14 mouse cellular contexts compared by ENCODE assay signal in genomic region chr1:66221497-66221896, GRCm38 (mm10). TPM values are rescaled to one million over a fixed set of nuclear protein-coding genes. Genes with fewer than 3 reads are reported as not detected.
DNase-seq lines count a peak whose midpoint lies in the region; ATAC-seq and TF ChIP-seq lines count a peak whose summit lies in the region.
"Had no signal": no experiment of that assay in that cellular context is flagged by ENCODE, and none has a peak within 500 bp of the region (broad histone marks: within the 10 kb centered on the region; RNA-seq: fewer than 3 reads in every experiment).

No protein-coding gene starts in this region.

- no peak overlapping the region for H3K9ac ChIP-seq in forebrain, embryonic 15.5 days (replicated peaks)
- no peak overlapping the region for H3K9ac ChIP-seq in forebrain, postnatal 0 days
- H3K9ac ChIP-seq in midbrain, embryonic 13.5 days (replicated peaks) = no peak overlapping the region
- no peak overlapping the region for H3K9ac ChIP-seq in midbrain, embryonic 15.5 days
- H3K9ac ChIP-seq in neural tube, embryonic 14.5 days (replicated peaks; ENCODE audit: low read depth, low read length) = no peak overlapping the region
- H3K9ac ChIP-seq: lung, embryonic 15.5 days had no signal

- no peak overlapping the region for H3K4me3 ChIP-seq in forebrain, embryonic 15.5 days
- no peak overlapping the region for H3K4me3 ChIP-seq in forebrain, postnatal 0 days (ENCODE audit: low read depth, low read length)
- H3K4me3 ChIP-seq in midbrain, embryonic 13.5 days (replicated peaks) = no peak overlapping the region
- no peak overlapping the region for H3K4me3 ChIP-seq in midbrain, embryonic 15.5 days
- H3K4me3 ChIP-seq in neural tube, embryonic 14.5 days (ENCODE audit: low read depth, low read length) = no peak overlapping the region
- H3K4me3 ChIP-seq: lung, embryonic 15.5 days had no signal

- TF ChIP-seq CTCF in forebrain, postnatal 0 days (IDR thresholded peaks at IDR 0.05; ENCODE audit: low read depth) = no peak

- no peaks in the 10 kb centered on the region for H3K27me3 ChIP-seq in forebrain, embryonic 15.5 days
- H3K27me3 ChIP-seq in forebrain, postnatal 0 days (ENCODE audit: insufficient read depth, low read length) = no peaks in the 10 kb centered on the region
- no peaks in the 10 kb centered on the region for H3K27me3 ChIP-seq in midbrain, embryonic 13.5 days
- no peaks in the 10 kb centered on the region for H3K27me3 ChIP-seq in midbrain, embryonic 15.5 days (replicated peaks)
- no peaks in the 10 kb centered on the region for H3K27me3 ChIP-seq in neural tube, embryonic 14.5 days (ENCODE audit: control insufficient read depth, insufficient read depth, low read length)
- H3K27me3 ChIP-seq: lung, embryonic 15.5 days had no signal

- H3K36me3 ChIP-seq in forebrain, embryonic 15.5 days = no peaks in the 10 kb centered on the region
- no peaks in the 10 kb centered on the region for H3K36me3 ChIP-seq in forebrain, postnatal 0 days (ENCODE audit: insufficient read depth)
- no peaks in the 10 kb centered on the region for H3K36me3 ChIP-seq in midbrain, embryonic 13.5 days
- H3K36me3 ChIP-seq in midbrain, embryonic 15.5 days (replicated peaks) = no peaks in the 10 kb centered on the region
- no peaks in the 10 kb centered on the region for H3K36me3 ChIP-seq in neural tube, embryonic 14.5 days (ENCODE audit: control insufficient read depth, insufficient read depth, low read length)
- H3K36me3 ChIP-seq: G1E; lung, embryonic 15.5 days had no signal

- peak overlapping the region; percentile 14; the same call in 1 of the 2 replicates for H3K27ac ChIP-seq in forebrain, embryonic 15.5 days (replicated peaks)
- H3K27ac ChIP-seq in forebrain, postnatal 0 days (ENCODE audit: low read depth, low read length) = no peak overlapping the region
- 0 out of 2 replicates have a peak overlapping the region, but pooled peaks have one; percentile 19 for H3K27ac ChIP-seq in midbrain, embryonic 13.5 days
- no peak overlapping the region for H3K27ac ChIP-seq in midbrain, embryonic 15.5 days
- H3K27ac ChIP-seq in neural tube, embryonic 14.5 days (ENCODE audit: low read depth, low read length) = no peak overlapping the region
- H3K27ac ChIP-seq: lung, embryonic 15.5 days had no signal

- 37% methylated on average over 4 of the region's 4 CpGs for WGBS in forebrain, embryonic 15.5 days
- WGBS in forebrain, postnatal 0 days = 32% methylated on average over 4 of the region's 4 CpGs
- WGBS in midbrain, embryonic 13.5 days = 51% methylated on average over 4 of the region's 4 CpGs
- WGBS in midbrain, embryonic 15.5 days = 46% methylated on average over 4 of the region's 4 CpGs
- 24% methylated on average over 4 of the region's 4 CpGs for WGBS in neural tube, embryonic 14.5 days

- H3K9me3 ChIP-seq in forebrain, embryonic 15.5 days = no peaks in the 10 kb centered on the region
- H3K9me3 ChIP-seq in forebrain, postnatal 0 days (ENCODE audit: low read length) = no peaks in the 10 kb centered on the region
- no peaks in the 10 kb centered on the region for H3K9me3 ChIP-seq in midbrain, embryonic 13.5 days
- H3K9me3 ChIP-seq in midbrain, embryonic 15.5 days = no peaks in the 10 kb centered on the region
- H3K9me3 ChIP-seq in neural tube, embryonic 14.5 days (ENCODE audit: control insufficient read depth, low read length) = no peaks in the 10 kb centered on the region
- H3K9me3 ChIP-seq: G1E; lung, embryonic 15.5 days had no signal

- H3K4me1 ChIP-seq in forebrain, embryonic 15.5 days = peaks cover 41% of the 10 kb centered on the region
- H3K4me1 ChIP-seq in forebrain, postnatal 0 days (ENCODE audit: insufficient read depth) = peaks cover 10% of the 10 kb centered on the region
- peaks cover 35% of the 10 kb centered on the region for H3K4me1 ChIP-seq in midbrain, embryonic 13.5 days (replicated peaks)
- peaks cover 22% of the 10 kb centered on the region for H3K4me1 ChIP-seq in midbrain, embryonic 15.5 days
- peaks cover 15% of the 10 kb centered on the region for H3K4me1 ChIP-seq in neural tube, embryonic 14.5 days (ENCODE audit: control insufficient read depth, insufficient read depth, low read length)

- no peak for ATAC-seq in forebrain, embryonic 15.5 days (replicated peaks)
- ATAC-seq in forebrain, postnatal 0 days = no peak
- 0 out of 2 replicates have a peak, but pooled peaks have one; percentile 63 for ATAC-seq in midbrain, embryonic 13.5 days
- ATAC-seq in midbrain, embryonic 15.5 days (replicated peaks) = no peak; the same call in 1 of the 2 replicates
- ATAC-seq in neural tube, embryonic 14.5 days (ENCODE audit: low read depth) = peak; percentile 83
- no peak for ATAC-seq in CD4-positive, CD25-positive, alpha-beta regulatory T cell, adult 4 months

- no peak overlapping the region for H3K4me2 ChIP-seq in forebrain, embryonic 15.5 days (replicated peaks)
- H3K4me2 ChIP-seq in forebrain, postnatal 0 days (ENCODE audit: low read depth) = no peak overlapping the region
- no peak overlapping the region for H3K4me2 ChIP-seq in midbrain, embryonic 13.5 days (replicated peaks)
- no peak overlapping the region for H3K4me2 ChIP-seq in midbrain, embryonic 15.5 days
- H3K4me2 ChIP-seq in neural tube, embryonic 14.5 days (ENCODE audit: low read depth, low read length) = no peak overlapping the region
- H3K4me2 ChIP-seq: heart, embryonic 11.5 days; lung, embryonic 15.5 days had no signal

- no peak for DNase-seq in forebrain, postnatal 0 days
- DNase-seq in cerebellum, adult 9-10 months = peak; percentile 72
- no peak for DNase-seq in heart, adult 18-20 months
- DNase-seq: adrenal gland, postnatal 36 days; heart, postnatal 4 days; thymus, adult 18-20 months had no signal

RNA-seq across cellular contexts. Expression of gene Map2, which starts 46.4 kb away (rescaled TPM):
- polyA plus RNA-seq in forebrain, embryonic 15.5 days (2015; fragmentation: Nextera tagmentation; extraction: Ambion mirVana) = 438 and 448 TPM in 2 replicates
- 1,213 and 1,278 TPM in 2 replicates for total RNA-seq in forebrain, postnatal 0 days (2014; rRNA removed)
- polyA plus RNA-seq in forebrain, postnatal 0 days (2015; fragmentation: Nextera tagmentation; extraction: Ambion mirVana) = 200 and 291 TPM in 2 replicates
- 446 and 458 TPM in 2 replicates for polyA plus RNA-seq in midbrain, embryonic 13.5 days (2015; fragmentation: Nextera tagmentation; extraction: Ambion mirVana)
- polyA plus RNA-seq in midbrain, embryonic 15.5 days (2015; fragmentation: Nextera tagmentation; extraction: Ambion mirVana) = 425 and 464 TPM in 2 replicates
- 458 and 523 TPM in 2 replicates for polyA plus RNA-seq in neural tube, embryonic 14.5 days (2014; fragmentation: Nextera tagmentation; extraction: Ambion mirVana)
- total RNA-seq in heart, adult 18-20 months (2021) = 1 to 10 TPM; 2.3 to 3.9 TPM
- polyA plus RNA-seq in CD4-positive, CD25-positive, alpha-beta regulatory T cell, adult 4 months (2017; shearing (Covaris generic)) = 10 to 100 TPM in 1 of 2 experiments, 1 to 10 TPM in 1; 3.5 to 10.7 TPM
- polyA plus RNA-seq: G1E had no signal

Comparison
In these comparisons a context has a peak if more than half of its experiments do, and no peak if none do; other contexts are left out.
1. ATAC-seq: peak in midbrain, embryonic 13.5 days (single experiment) and neural tube, embryonic 14.5 days (single experiment); none in forebrain, embryonic 15.5 days (single experiment), forebrain, postnatal 0 days (single experiment), midbrain, embryonic 15.5 days (single experiment) and CD4-positive, CD25-positive, alpha-beta regulatory T cell, adult 4 months (single experiment).
2. H3K27ac ChIP-seq: peak in forebrain, embryonic 15.5 days (single experiment) and midbrain, embryonic 13.5 days (single experiment); none in forebrain, postnatal 0 days (single experiment), midbrain, embryonic 15.5 days (single experiment) and neural tube, embryonic 14.5 days (single experiment).
3. RNA of gene Map2, which starts 46.4 kb away (polyA plus RNA-seq): 458 to 523 TPM in neural tube, embryonic 14.5 days, 425 to 464 TPM in midbrain, embryonic 15.5 days, 446 to 458 TPM in midbrain, embryonic 13.5 days, 438 to 448 TPM in forebrain, embryonic 15.5 days and 200 to 291 TPM in forebrain, postnatal 0 days; 3.5 to 10.7 TPM in CD4-positive, CD25-positive, alpha-beta regulatory T cell, adult 4 months; every median in the first group is over 10 times any median in the second.